Mouse (Mus musculus) intestine, postnatal 0 days (tissue): ENCODE data around the gene Phldb1. TPM values are rescaled to one million over a fixed set of nuclear protein-coding genes. Genes with fewer than 3 reads are reported as not detected.

Source experiments
- ATAC-seq: fragments of 200-750 bp; cut with Nextera tagmentation; 2 replicates; pipeline ENCODE4 v1.8.0; 2017; ENCODE audit warnings: mild to moderate bottlenecking, moderate TSS enrichment, moderate library complexity
- H3K27ac ChIP-seq: fragments of 300-500 bp; sonication (generic); 2 replicates; pipeline ENCODE4 v1.5.1; 2014; ENCODE audit warnings: mild to moderate bottlenecking, low read depth, low read length, moderate library complexity
- H3K27me3 ChIP-seq: fragments of 300-500 bp; sonication (generic); replicated peaks from 2 replicates; pipeline ENCODE4 v1.6.1; 2014; ENCODE audit warnings: low read length, mixed read lengths; ENCODE audit not compliant: control insufficient read depth, insufficient read depth
- H3K36me3 ChIP-seq: fragments of 300-500 bp; sonication (generic); 2 replicates; pipeline ENCODE4 v1.6.1; 2014; ENCODE audit warnings: mild to moderate bottlenecking, moderate library complexity; ENCODE audit not compliant: control insufficient read depth, insufficient read depth
- H3K4me1 ChIP-seq: fragments of 300-500 bp; sonication (generic); replicated peaks from 2 replicates; pipeline ENCODE4 v1.6.1; 2014; ENCODE audit warnings: antibody characterized with exemption, low read length, mixed read lengths; ENCODE audit not compliant: control insufficient read depth, insufficient read depth
- H3K4me2 ChIP-seq: fragments of 300-500 bp; sonication (generic); replicated peaks from 2 replicates; pipeline ENCODE4 v1.6.1; 2014; ENCODE audit warnings: low read depth, mild to moderate bottlenecking, moderate library complexity
- H3K4me3 ChIP-seq: fragments of 300-500 bp; sonication (generic); 2 replicates; pipeline ENCODE4 v1.5.1; 2014; ENCODE audit warnings: low read depth, low read length
- H3K9ac ChIP-seq: fragments of 300-500 bp; sonication (generic); 2 replicates; pipeline ENCODE4 v1.6.1; 2014; ENCODE audit warnings: mild to moderate bottlenecking, low read depth, low read length
- H3K9me3 ChIP-seq: fragments of 300-500 bp; sonication (generic); 2 replicates; pipeline ENCODE4 v1.6.1; 2016; ENCODE audit warnings: mixed run types; ENCODE audit not compliant: control insufficient read depth
- CTCF ChIP-seq: sonication (generic); IDR thresholded peaks from 2 replicates; pipeline ENCODE4 v1.5.1; 2016; ENCODE audit warnings: low read depth, mild to moderate bottlenecking, control low read depth, antibody characterized with exemption, moderate library complexity
- WGBS: fragments of 180-500 bp; shearing (Covaris S2); extraction: QIAGEN DNeasy Blood & Tissue Kit; methylation state at CpG from one replicate; pipeline ENCODE4 v1.1.7; 2014; 5-methylcytosine and 5-hydroxymethylcytosine counted together
- polyA plus RNA-seq: library from polyadenylated mRNA; unstranded; fragments of >200 nt; fragmentation: Nextera tagmentation; extraction: Ambion mirVana; gene quantifications from 2 replicates; pipeline ENCODE4 v1.2.1, GENCODE M21; 2015

Phldb1 gene
- polyA plus RNA-seq, 1 experiment from 2014 or later = 6.2 TPM

GRCm38 (mm10) chr9:44653896-44654295, 81.1 kb downstream of the Phldb1 start:
- no peak overlapping the region for H3K4me2 ChIP-seq
- H3K9me3 ChIP-seq = no peaks in the 10 kb centered on the region
- H3K36me3 ChIP-seq = no peaks in the 10 kb centered on the region
- ATAC-seq = no peak
- H3K4me3 ChIP-seq = no peak overlapping the region
- H3K27ac ChIP-seq = no peak overlapping the region
- no peaks in the 10 kb centered on the region for H3K4me1 ChIP-seq
- no peak for TF ChIP-seq CTCF
- no peak overlapping the region for H3K9ac ChIP-seq
- 70% methylated on average over 4 of the region's 4 CpGs for WGBS
- no peaks in the 10 kb centered on the region for H3K27me3 ChIP-seq

- Histone ChIP-seq H3K4me2 (no peak overlapping the region), H3K9ac (no peak overlapping the region), H3K4me1 (no peaks in the 10 kb centered on the region), H3K27me3 (no peaks in the 10 kb centered on the region), H3K9me3 (no peaks in the 10 kb centered on the region), H3K4me3 (no peak overlapping the region), H3K27ac (no peak overlapping the region), H3K36me3 (no peaks in the 10 kb centered on the region)
- peak; percentile 42 for ATAC-seq
- 15% methylated on average over 8 of the region's 8 CpGs for WGBS
- TF ChIP-seq CTCF = peak; percentile 93
Measured at GRCm38 (mm10) chr9:44652027-44652426, 83.0 kb downstream of the Phldb1 start.

- Histone ChIP-seq H3K9ac (no peak overlapping the region), H3K27me3 (no peaks in the 10 kb centered on the region), H3K36me3 (no peaks in the 10 kb centered on the region), H3K9me3 (no peaks in the 10 kb centered on the region), H3K4me1 (no peaks in the 10 kb centered on the region), H3K27ac (no peak overlapping the region), H3K4me3 (no peak overlapping the region), H3K4me2 (no peak overlapping the region)
- TF ChIP-seq CTCF = no peak
- 72% methylated on average over 7 of the region's 7 CpGs for WGBS
- no peak for ATAC-seq
Measured at GRCm38 (mm10) chr9:44648881-44649281, 86.1 kb downstream of the Phldb1 start.

GRCm38 (mm10) chr9:44647656-44648055, 87.3 kb downstream of the Phldb1 start:
- WGBS = 88% methylated on average over 4 of the region's 4 CpGs
- Histone ChIP-seq H3K27ac (no peak overlapping the region), H3K4me3 (no peak overlapping the region), H3K36me3 (no peaks in the 10 kb centered on the region), H3K9ac (no peak overlapping the region), H3K9me3 (no peaks in the 10 kb centered on the region), H3K27me3 (no peaks in the 10 kb centered on the region), H3K4me2 (no peak overlapping the region), H3K4me1 (no peaks in the 10 kb centered on the region)
- ATAC-seq = no peak
- no peak for TF ChIP-seq CTCF

GRCm38 (mm10) chr9:44647026-44647425, 88.0 kb downstream of the Phldb1 start:
- WGBS = 93% methylated on average over 8 of the region's 8 CpGs
- H3K9me3 ChIP-seq = no peaks in the 10 kb centered on the region
- H3K4me2 ChIP-seq = no peak overlapping the region
- H3K4me3 ChIP-seq = no peak overlapping the region
- ATAC-seq = no peak
- H3K4me1 ChIP-seq = no peaks in the 10 kb centered on the region
- H3K27me3 ChIP-seq = no peaks in the 10 kb centered on the region
- no peaks in the 10 kb centered on the region for H3K36me3 ChIP-seq
- no peak overlapping the region for H3K9ac ChIP-seq
- no peak overlapping the region for H3K27ac ChIP-seq
- no peak for TF ChIP-seq CTCF

GRCm38 (mm10) chr9:44646366-44646765, 88.6 kb downstream of the Phldb1 start:
- no peaks in the 10 kb centered on the region for H3K9me3 ChIP-seq
- no peak overlapping the region for H3K9ac ChIP-seq
- H3K27ac ChIP-seq = no peak overlapping the region
- ATAC-seq = no peak
- no peaks in the 10 kb centered on the region for H3K4me1 ChIP-seq
- no peak for TF ChIP-seq CTCF
- H3K4me2 ChIP-seq = no peak overlapping the region
- WGBS = 83% methylated on average over 6 of the region's 6 CpGs
- H3K36me3 ChIP-seq = no peaks in the 10 kb centered on the region
- no peaks in the 10 kb centered on the region for H3K27me3 ChIP-seq
- H3K4me3 ChIP-seq = no peak overlapping the region

DNA sequence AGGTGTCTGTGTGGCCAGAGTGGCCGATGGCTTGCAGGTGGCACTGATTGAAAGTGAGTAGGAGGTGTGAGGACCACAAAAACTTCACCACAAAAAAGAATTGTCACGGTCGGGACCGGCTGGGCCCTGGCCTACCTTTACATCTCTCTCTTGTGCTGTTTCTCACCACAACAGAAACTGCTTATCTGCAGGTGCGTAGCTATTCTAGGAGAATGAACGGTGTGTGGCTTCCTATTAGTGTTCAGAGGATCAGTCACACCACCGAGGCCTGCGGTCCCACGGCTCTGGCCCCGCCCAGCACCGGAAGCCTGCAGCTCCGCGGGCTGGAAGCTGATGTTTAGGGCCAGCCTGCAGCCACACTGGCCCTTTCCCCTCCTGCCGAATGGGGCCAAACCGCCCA, 89.1 kb downstream of the Phldb1 start:
- Histone ChIP-seq H3K9ac (no peak overlapping the region), H3K4me3 (no peak overlapping the region), H3K27me3 (no peaks in the 10 kb centered on the region), H3K4me2 (no peak overlapping the region), H3K36me3 (no peaks in the 10 kb centered on the region), H3K27ac (no peak overlapping the region), H3K4me1 (no peaks in the 10 kb centered on the region), H3K9me3 (no peaks in the 10 kb centered on the region)
- TF ChIP-seq CTCF = no peak
- 53% methylated on average over 15 of the region's 15 CpGs for WGBS
- ATAC-seq = no peak
